Mouse (Mus musculus) regulatory T cell (primary cell): Measurements from ENCODE around the gene Tmem229b.
"Not testable (repeated sequence)": the region's sequence is repeated elsewhere in the genome, so short reads cannot be mapped to it uniquely, and the experiment has no call there.

ENCODE experiments used
- in situ Hi-C: fragments of 300-600 bp; cut with MboI, MseI; formaldehyde crosslinking; loops from one replicate; pipeline ENCODE4 v1.15.1; 2025; ENCODE audit warnings: high pct_unique_total_duplicates

The Tmem229b gene

DNA sequence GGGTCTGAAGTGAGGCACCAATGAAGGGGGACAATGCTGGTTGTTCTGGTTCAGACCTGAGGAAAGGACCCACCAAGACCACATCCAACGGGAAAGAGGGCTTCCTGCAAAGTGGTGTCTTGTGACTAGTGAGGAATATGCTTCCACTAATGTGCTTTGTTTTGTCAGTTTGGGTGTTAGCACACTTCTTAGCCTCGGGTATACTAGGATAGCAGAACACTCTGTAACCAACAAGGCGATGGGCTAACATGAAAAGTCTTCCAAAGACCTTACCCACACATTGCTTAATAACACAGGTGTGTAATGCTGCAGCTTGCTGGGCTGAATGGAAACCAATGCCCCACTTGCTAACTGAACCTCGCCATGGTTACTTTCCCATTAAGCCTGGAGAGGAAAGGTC, 51.0 kb downstream of the Tmem229b start:
- in situ Hi-C loops = loop anchor here (25.0 kb wide), 1 partner anchor 1444 kb away; no protein-coding TSS in a partner anchor

DNA sequence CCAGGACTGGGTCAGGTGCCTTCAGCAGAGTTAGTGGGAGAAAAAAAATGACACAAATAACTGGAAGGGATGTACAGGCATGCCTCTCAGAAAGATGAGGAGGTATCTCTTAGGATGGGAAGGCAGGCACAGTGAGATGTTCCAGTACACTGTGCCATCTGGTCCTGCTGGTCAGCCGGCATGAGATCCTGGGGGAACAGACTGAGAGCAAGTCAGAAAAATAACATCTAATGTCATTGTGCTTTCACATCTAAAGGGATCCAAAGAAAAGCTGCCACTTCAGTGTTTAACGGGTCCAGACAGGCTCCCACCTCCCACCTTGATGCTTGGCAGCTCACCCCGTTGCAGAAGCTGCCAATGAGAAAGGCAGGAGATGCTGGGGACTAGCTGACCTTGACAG, 54.9 kb downstream of the Tmem229b start:
- in situ Hi-C loops = loop anchor here (25.0 kb wide), 1 partner anchor 1440 kb away; no protein-coding TSS in a partner anchor

DNA sequence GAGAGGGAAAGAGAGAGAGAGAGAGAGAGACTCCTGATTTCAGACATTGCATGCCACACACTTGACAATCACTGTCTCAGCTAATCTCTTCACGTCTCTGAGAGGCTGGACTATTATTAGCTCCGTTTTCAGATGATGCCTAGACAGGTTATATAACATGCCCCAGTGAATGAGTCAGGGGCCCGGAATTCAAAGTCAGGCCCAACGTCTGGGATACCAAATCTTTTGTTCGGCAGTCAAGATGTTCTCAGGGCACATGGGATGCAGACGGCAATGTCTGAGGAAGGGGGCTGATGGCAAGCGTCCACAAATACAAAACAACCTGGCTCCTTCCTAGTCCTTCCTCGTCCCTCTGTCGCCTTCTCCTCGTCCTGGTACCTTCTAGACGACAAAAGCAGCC, 55.4 kb downstream of the Tmem229b start:
- in situ Hi-C loops = loop anchor here (25.0 kb wide), 1 partner anchor 1440 kb away; no protein-coding TSS in a partner anchor

DNA sequence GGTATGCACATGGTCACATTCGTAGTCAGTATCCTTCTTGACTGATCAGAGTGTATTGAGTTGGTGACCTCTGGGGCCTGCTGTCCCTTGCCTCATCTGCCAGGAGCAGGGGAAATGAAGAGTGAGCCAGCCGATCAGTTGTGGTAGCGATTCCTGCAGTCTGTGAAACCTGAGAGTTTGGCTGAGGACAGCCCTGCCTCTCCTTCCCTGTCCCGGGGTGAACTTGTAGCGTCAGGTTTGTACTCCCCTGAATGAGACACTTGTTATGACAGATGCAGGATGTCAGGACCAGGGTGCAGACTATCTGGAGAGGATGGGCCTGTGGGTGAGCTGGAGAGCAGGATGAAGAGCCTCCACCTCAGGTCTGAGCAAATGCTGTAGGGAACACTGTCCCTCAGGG, 59.8 kb downstream of the Tmem229b start:
- in situ Hi-C loops = no loop called here

DNA sequence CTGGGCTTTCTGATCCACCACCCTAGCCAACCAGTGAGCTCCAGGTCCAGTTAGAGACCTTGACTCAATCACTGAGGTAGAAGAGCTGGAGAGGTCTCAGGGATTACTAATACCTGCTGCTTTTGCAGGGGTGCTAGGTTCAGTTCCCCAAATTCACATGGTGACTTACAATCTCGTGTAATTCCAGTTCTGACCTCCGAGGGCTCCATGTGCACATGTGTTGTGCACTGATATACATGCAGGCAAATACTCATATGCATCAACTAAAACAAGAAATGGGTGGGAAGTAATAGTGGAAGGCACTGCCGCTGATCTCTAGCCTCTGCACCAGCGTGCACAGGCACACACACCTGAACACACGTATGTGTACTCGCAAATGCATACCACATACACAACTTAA, 60.3 kb downstream of the Tmem229b start:
- in situ Hi-C loops = no loop called here

DNA sequence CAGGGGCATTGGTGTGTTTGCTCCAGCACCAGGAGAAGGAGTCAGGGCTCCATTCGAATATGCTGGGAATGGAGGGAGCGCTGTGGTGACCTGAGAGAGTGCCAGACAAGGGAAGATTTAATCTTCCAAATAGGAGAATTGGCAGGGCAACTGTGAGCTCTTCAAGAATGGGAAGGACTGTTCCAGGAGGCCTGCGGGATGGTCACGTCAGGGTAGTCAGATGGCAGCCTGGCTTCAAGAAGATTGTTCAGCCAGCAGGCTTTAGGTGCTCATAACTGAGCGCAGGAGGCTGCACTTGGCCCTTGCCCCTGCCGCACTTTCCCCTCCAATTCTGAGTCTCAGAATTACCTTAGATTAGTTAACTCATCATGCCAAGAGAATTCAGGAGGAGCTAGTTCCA, 64.5 kb downstream of the Tmem229b start:
- in situ Hi-C loops = no loop called here

DNA sequence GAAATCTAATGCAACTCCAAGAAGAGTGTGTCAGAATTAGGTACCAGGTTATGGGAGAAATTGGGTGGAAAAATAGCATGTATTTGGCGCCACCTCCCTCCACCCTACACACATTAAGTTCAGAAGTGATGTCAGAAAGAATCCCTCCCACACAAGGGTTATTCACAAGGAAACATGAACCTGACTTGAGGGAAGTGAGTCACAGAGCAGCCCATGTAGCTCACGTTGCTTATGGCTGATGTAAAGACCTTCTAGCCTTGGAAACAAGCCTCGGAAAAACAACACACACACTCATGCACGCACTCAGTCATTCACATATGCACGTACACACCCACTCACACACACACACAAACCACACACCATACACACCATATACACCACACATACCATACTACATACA, 67.3 kb downstream of the Tmem229b start:
- in situ Hi-C loops = no loop called here

DNA sequence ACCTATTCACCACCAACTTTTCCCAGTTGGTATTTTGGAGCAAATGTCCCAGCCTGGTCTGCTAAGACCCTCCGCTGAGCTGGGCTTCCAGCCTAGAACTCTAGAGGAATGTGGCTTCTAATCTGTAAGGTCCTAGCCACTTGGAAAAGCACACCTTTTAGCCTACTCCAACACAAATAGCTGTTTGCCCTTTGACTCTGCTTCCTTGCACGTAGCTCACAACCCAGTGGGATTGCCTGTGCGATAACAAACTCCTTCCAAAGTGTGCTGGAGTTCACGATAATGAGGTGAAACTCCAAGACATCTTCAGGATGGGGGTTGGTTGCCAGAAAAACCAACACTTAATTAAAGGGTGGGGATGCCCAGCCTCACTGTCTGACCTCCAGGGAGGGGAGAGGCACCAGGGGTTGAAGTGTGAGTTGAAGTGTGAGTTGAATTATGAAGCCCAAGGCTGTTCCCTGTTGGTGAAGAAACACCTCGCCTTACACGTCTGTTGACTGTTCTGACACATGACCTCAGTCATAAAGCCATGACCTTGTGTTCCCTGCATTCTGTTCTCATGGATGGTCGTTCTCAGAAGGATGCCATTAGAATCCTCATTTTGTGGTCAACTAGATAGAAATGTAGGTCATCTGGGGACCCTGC, 67.9 kb downstream of the Tmem229b start:
- in situ Hi-C loops = no loop called here

DNA sequence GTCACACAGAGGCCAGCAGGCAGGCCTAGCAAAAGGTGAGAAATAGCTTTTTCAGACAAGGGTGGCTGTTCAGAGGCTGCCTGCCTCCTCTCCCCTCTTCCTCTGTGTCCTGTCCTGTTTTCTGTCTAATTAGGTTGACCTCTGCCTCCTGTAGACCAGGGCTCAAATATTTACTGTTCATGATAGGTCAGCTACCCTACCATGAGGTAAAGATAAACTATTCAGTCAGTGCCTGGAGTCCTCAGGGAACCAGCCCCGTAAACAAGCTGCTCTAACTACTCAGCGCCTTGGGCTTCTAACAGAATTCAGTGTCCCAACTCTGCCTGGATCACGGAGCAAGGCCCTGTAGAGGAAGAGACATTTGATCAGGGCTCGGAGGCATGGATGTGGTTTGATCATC, 70.9 kb downstream of the Tmem229b start:
- in situ Hi-C loops = no loop called here

DNA sequence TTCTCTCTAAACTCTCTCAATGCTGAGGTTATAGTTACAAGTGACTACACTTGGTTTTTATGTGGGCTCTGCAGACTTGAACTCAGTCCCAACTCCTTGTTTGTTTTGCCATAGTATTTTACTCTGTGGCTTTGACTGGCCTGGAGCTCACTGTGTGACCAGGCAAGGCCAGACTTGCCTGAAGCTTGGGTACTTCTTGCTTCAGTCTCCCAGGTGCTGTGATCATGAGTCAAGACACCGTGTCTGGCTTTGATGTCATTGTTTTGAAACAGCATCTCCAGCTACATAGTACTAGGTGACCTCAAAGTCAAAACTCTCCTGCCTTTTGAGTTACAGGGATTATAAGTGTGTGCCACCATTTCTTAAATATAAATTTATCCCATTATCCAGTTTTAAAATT, 77.5 kb downstream of the Tmem229b start:
- in situ Hi-C loops = no loop called here

DNA sequence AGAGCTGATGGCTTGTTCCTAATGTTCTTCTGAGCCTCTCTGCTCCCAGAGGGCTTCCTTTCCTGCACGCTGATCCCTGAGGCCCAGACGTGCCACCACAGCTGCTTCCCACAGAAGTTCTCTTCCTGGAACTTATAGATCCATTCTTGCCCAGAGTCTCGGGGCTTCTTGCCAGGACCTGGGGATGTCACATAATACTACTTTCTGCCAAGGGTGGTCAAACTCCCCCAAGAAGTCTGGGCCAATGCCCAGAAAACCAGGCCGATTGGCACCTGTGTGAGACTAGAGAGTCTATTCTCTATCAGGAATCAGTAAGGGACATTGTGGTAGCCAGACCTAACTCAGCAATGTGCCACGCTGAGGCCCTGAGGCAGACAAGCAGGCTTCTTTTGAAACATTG, 80.1 kb downstream of the Tmem229b start:
- in situ Hi-C loops = no loop called here

DNA sequence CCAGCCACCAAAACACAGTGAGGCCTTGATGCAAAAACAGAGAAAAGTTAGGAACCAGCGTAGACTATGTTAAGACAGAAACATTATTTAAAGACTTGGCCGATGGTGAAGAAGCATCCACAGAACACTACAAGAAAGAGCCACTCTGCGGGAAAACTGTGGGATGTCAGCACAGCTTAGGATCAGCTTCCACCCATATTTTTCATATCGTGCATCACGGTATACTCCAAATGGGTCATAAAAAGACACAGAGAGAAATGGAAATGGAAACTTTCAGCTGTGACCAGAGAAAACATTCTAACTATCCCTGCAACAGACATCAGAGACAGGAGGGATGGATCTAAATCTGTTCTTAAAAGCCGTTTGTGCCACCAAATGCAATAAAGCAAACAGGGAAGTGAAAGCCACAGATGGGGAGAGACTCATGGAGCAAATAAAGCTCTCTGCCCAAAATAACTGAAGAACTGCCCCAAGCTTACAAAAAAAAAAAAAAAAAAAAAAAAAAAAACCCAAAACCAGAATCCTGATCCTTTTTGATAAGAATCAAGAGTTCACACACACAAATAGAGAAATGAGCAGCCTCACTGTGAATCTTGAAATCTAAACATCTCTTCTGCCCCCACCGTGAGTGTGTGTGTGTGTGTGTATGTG, 83.8 kb downstream of the Tmem229b start:
- in situ Hi-C loops = no loop called here

DNA sequence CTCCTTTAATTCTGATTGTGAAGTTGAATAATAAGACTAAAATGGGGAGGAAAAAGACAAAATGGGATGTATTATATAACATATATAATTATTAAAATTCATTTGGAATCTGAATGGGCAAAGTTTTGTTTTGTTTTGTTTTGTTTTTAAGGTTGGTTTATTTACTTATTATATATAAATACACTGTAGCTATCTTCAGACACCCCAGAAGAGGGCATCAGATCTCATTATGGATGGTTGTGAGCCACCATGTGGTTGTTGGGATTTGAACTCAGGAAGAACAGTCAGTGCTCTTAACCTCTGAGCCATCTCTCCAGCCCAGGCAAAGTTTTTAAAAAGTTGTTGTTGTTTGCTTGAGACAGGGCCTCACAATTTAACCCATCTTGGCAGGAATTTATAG, 84.5 kb downstream of the Tmem229b start:
- in situ Hi-C loops = not testable (repeated sequence)

DNA sequence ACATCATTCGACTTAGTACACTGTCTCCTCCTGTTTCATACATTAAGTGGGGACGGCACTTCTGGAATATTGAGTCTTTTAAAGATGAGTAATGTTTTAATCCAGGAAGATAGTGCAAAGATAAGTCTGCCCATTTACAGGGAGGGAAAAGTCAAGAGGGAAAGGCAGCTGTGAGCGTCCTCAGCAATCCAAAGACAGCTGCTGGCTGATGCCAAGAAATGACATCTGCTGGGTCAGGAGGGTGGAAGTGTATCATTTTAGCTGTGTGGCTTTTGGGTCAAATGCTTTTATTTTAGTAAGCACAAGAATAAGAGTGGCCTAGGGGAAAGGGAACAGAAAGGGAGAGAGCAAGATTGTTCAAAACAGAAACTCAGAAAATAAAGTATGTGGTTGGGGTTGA, 85.4 kb downstream of the Tmem229b start:
- in situ Hi-C loops = no loop called here

DNA sequence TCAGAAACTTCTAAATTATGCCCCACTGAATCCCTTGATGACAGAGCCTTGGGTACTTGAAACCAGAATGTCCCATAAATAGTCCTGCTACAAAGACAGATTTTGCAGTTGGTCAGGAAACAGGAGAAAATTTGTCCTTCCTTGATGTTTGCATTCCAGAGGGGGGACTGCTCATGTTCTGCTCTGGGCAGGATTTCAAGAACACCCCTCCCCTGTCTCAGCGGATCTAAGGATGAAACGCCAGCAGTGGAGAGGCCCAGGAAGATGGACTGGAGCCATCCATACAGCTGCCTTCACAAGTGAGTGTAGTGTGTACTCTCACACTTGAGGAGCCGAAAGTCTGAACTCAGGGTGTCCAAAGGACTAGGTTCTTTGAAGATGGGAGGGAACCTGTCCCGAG, 86.0 kb downstream of the Tmem229b start:
- in situ Hi-C loops = no loop called here

DNA sequence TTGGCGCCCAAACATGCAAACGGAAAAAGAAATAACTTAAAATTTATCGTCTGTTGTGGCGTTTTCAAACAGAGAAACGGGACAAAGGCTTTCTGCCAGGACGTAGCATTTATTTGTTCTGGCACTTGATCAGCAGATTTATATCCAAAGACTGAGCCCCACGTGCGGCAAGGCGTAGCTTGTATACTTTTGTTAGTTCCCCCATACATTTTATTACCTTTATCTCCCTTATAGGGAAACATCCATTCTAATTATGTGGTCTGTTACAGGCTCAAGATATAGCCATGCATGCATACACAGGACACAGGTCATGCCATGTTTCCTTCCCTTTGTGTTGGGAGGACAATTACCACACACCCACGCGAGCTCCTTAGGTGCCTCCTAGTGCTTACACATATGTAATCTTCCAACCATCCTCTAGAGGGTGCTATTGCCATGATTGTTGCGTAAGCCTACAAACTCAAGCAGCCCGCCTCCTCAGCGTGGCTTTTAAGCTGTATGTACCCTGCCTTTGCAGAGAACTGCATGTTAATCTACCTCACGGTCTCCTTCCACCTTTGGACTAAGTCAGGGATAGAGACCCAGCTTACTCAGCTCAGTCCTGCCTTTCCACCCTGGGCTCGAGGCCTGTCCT, 88.2 kb downstream of the Tmem229b start:
- in situ Hi-C loops = loop anchor here (5.0 to 10.0 kb wide), 2 partner anchors 178 to 1546 kb away; partner anchors contain the start of gene Exd2

DNA sequence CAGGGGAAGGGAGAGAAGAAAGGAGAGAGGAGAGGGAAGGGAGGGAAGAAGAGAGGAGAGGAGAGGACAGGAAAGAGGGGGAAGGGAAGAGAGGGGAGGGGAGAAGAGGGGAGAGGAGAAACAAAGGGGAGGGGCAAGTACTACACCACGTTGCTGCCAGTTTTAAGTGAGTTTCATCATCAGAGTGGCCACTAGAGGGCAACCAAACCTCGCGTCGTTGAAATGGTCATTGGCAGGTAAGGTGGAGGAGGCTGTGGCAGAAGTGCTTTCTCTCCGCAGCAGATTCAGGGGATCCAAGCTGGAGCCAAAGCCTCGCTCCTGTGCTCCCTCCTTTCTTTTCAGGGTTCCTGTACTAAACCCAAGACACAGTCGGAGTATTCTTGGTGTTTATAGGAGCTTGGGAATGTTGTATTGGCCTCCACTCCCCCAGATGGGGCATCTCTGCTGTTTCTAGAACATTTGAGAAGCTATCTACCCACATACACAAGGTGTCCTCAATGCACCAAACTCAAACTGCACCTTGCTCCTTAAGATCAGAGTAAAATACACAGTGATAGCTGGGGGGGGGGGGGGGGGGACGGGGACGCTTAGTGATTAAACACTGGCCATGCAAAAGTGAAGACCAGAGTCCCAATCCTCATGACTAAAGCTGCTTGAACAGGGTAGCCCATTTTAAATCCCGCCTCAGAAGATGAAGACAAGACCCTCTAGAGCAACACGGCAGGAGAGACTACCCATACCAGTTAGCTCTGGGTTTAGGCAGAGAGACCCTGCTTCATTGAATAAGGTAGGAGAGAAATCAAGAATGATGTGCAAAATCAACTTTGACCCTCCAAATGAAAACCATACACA, 89.0 kb downstream of the Tmem229b start:
- in situ Hi-C loops = loop anchor here (5.0 to 10.0 kb wide), 2 partner anchors 179 to 1546 kb away; partner anchors contain the start of gene Exd2

DNA sequence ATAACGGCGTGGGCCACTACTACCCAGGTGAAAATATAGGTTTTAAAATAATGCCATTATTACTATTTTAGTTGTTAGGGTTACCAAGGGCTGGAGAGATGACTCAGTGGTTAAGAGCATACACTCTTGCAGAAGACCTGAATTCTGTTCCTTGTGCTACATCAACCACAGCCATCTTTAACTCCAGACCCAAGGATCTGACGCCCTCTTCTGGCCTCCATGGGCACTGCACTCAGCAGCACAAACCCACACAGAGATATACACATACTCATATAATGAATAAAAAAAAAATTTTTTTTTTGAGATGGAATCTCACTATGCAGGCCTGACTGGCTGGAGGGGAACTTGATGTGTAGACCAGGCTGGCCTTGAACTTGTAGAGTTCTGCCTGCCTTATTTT, 91.1 kb downstream of the Tmem229b start:
- in situ Hi-C loops = loop anchor here (5.0 to 10.0 kb wide), 2 partner anchors 181 to 1549 kb away; partner anchors contain the start of gene Exd2

DNA sequence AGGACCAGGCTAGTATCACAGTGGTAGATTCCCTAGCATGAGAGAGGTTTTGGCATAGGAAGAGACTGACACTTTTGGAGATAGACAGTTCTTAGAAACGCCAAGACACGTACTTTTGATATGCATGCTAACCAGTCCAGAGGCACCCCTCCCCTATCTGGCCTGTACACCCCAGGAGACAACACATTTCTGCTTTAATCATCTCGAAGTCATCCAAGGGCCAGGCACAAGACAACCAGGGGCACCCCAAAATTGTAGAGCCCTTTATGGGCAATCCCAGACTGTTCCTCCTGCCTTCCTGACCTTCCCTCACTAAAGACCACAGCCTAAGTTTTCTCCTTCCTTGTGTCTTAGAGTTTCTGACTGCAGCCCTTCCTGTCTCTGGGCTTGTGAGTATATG, 91.9 kb downstream of the Tmem229b start:
- in situ Hi-C loops = loop anchor here (5.0 to 10.0 kb wide), 2 partner anchors 182 to 1549 kb away; partner anchors contain the start of gene Exd2

DNA sequence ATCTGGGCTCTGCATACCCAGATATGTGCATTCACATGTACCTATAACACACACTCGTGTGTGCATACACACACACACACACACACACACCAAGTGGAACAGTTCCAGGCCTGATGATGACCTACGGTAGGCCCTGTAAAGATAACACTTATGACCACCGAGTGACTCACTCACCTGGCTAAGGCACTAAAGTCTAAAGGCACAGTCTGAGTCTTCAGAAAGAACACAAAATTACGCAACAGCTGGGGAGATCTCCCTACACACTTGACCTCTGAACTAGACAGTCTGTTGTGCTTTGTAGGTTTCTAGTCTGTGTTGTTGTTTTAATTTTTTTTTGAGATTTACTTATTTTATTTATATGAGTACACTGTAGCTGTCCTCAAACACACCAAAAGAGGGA, 93.0 kb downstream of the Tmem229b start:
- in situ Hi-C loops = loop anchor here (5.0 to 10.0 kb wide), 2 partner anchors 93 to 1550 kb away; partner anchors contain the start of genes Exd2 and Tmem229b
